Mouse (Mus musculus): ENCODE data around the gene Gm28845. TPM values are rescaled to one million over a fixed set of nuclear protein-coding genes. Genes with fewer than 3 reads are reported as not detected.

Gm28845 gene
- total RNA-seq, 2 experiments from 2014 or later, result 0.54 TPM; not detected in 1

- no peak overlapping the region; the same call in 1 of the 2 replicates for H3K27ac ChIP-seq
- DNase-seq (ENCODE audit: extremely low spot score in 1 of 2, low spot score in 2 of 2), result no peak
- intact Hi-C loops (cut with DNase I), result no loop called here
- no peak overlapping the region for H3K4me3 ChIP-seq
- no peak for TF ChIP-seq CTCF (IDR thresholded peaks at IDR 0.05)
These were observed 10.3 kb upstream of the Gm28845 start for GRCm38 (mm10) chr1:65129634-65130180.

GRCm38 (mm10) chr1:65122574-65123372 is 3.4 kb upstream of the Gm28845 start, which contains the start of gene D630023F18Rik:
Gene D630023F18Rik, minus strand, starts transcription at chr1:65123214.
- peak; percentile 19 to 23 for DNase-seq (ENCODE audit: extremely low spot score in 1 of 2, low spot score in 2 of 2)
- intact Hi-C loops (cut with DNase I), result no loop called here
- no peak for TF ChIP-seq CTCF (IDR thresholded peaks at IDR 0.05)

GRCm38 (mm10) chr1:65118150-65118913 is 1.0 kb downstream of the Gm28845 start:
- no peak for DNase-seq (ENCODE audit: extremely low spot score in 1 of 2, low spot score in 2 of 2)
- no peak for TF ChIP-seq CTCF (IDR thresholded peaks at IDR 0.05)
- intact Hi-C loops (cut with DNase I), result no loop called here
- H3K4me3 ChIP-seq, result no peak overlapping the region
- H3K27ac ChIP-seq, result no peak overlapping the region

More at GRCm38 (mm10) chr1:65122574-65123372, 3.4 kb upstream of the Gm28845 start, which contains the start of gene D630023F18Rik:
- H3K27ac ChIP-seq, result no peak within 1 kb of the TSS
- H3K4me3 ChIP-seq, result peak within 1 kb of the TSS; percentile 52

- no peak for TF ChIP-seq CTCF (IDR thresholded peaks at IDR 0.05)
- no peak overlapping the region for H3K4me3 ChIP-seq
- no peak overlapping the region for H3K27ac ChIP-seq
- no peak for DNase-seq (ENCODE audit: extremely low spot score in 1 of 2, low spot score in 2 of 2)
- intact Hi-C loops (cut with DNase I), result no loop called here
These were observed 5.7 kb downstream of the Gm28845 start for GRCm38 (mm10) chr1:65113536-65114172.

GRCm38 (mm10) chr1:65112807-65113196 is 6.6 kb downstream of the Gm28845 start:
- Histone ChIP-seq H3K27ac (no peak overlapping the region), H3K4me3 (0 out of 2 replicates have a peak overlapping the region, but pooled peaks have one; percentile 9)
- no peak for TF ChIP-seq CTCF (IDR thresholded peaks at IDR 0.05)
- intact Hi-C loops (cut with DNase I), result loop anchor here (1.0 kb wide), 1 partner anchor 66 kb away; no protein-coding TSS in a partner anchor
- DNase-seq (ENCODE audit: extremely low spot score in 1 of 2, low spot score in 2 of 2), result no peak

- peak; percentile 100 for TF ChIP-seq CTCF (IDR thresholded peaks at IDR 0.05)
- DNase-seq (ENCODE audit: extremely low spot score in 1 of 2, low spot score in 2 of 2), result peak; percentile 62 to 67
- 0 out of 2 replicates have a peak overlapping the region, but pooled peaks have one; percentile 9 for H3K4me3 ChIP-seq
- H3K27ac ChIP-seq, result no peak overlapping the region
- intact Hi-C loops (cut with DNase I), result loop anchor here (1.0 kb wide), 1 partner anchor 67 kb away; no protein-coding TSS in a partner anchor
These were observed 7.1 kb downstream of the Gm28845 start for GRCm38 (mm10) chr1:65112031-65112806.

- intact Hi-C loops (cut with DNase I), result no loop called here
- TF ChIP-seq CTCF (IDR thresholded peaks at IDR 0.05), result no peak
- DNase-seq (ENCODE audit: extremely low spot score in 1 of 2, low spot score in 2 of 2), result no peak
- Histone ChIP-seq H3K4me3 (no peak overlapping the region), H3K27ac (no peak overlapping the region)
These were observed 9.5 kb downstream of the Gm28845 start for GRCm38 (mm10) chr1:65109756-65110435.

- no peak for TF ChIP-seq CTCF (IDR thresholded peaks at IDR 0.05)
- H3K27ac ChIP-seq, result no peak overlapping the region
- intact Hi-C loops (cut with DNase I), result no loop called here
These were observed 10.2 kb downstream of the Gm28845 start for GRCm38 (mm10) chr1:65109196-65109595.

GRCm38 (mm10) chr1:65107654-65108279 is 11.6 kb downstream of the Gm28845 start:
- TF ChIP-seq CTCF (IDR thresholded peaks at IDR 0.05), result no peak
- DNase-seq (ENCODE audit: extremely low spot score in 1 of 2, low spot score in 2 of 2), result no peak

More at GRCm38 (mm10) chr1:65109196-65109595, 10.2 kb downstream of the Gm28845 start:
- no peak for DNase-seq (ENCODE audit: extremely low spot score in 1 of 2, low spot score in 2 of 2)
- H3K4me3 ChIP-seq, result no peak overlapping the region

GRCm38 (mm10) chr1:65103273-65103672 is 16.1 kb downstream of the Gm28845 start, which contains the start of gene Cryga:
Gene Cryga, minus strand, starts transcription at chr1:65103373.
- H3K4me3 ChIP-seq, result no peak within 1 kb of the TSS
- DNase-seq (ENCODE audit: extremely low spot score in 1 of 2, low spot score in 2 of 2), result no peak
- no peak within 1 kb of the TSS for H3K27ac ChIP-seq
- no peak for TF ChIP-seq CTCF (IDR thresholded peaks at IDR 0.05)
- intact Hi-C loops (cut with DNase I), result no loop called here

More at GRCm38 (mm10) chr1:65107654-65108279, 11.6 kb downstream of the Gm28845 start:
- no peak overlapping the region for H3K4me3 ChIP-seq
- intact Hi-C loops (cut with DNase I), result no loop called here
- no peak overlapping the region for H3K27ac ChIP-seq

All from left cerebral cortex, adult 2 months (tissue).